Mouse (Mus musculus) megakaryocyte, embryonic 14.5 days (primary cell): ENCODE results near the gene Mmp20.

Experiments
- FLI1 ChIP-seq: IDR thresholded peaks from 2 replicates; pipeline ENCODE4 v1.6.1; 2012; ENCODE audit warnings: low read length, inconsistent platforms, mixed read lengths
- GATA1 ChIP-seq: IDR thresholded peaks from 3 replicates; pipeline ENCODE4 v1.6.1; 2012; ENCODE audit warnings: mixed read lengths, low read length, inconsistent platforms, borderline replicate concordance

DNA sequence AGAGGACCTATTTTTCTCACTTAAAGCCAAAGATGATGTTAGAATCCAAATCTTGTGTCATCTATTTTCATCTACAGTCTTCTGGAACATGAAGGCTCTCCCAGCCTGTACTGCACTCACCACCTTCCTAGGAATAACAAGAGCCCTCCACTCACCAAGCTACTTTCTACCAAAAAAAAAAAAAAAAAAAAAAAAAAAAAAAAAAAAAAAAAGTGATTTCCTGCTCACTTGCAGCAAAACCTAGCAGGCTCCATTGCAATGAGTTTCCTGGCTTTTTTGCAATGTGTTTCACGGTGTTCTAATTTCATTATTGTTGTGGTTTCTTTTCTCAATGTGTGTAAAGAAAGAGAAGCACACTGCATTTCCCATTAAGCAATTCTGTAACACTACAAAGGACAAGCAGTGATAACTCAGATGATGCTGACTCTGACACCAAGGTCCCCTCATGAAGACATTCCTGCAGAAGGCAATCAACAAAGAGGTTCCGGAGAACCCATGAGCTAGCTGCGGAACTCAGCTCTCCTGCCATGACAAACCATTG is 34.7 kb upstream of the Mmp20 start:
- no peak for TF ChIP-seq GATA1
- TF ChIP-seq FLI1 = no peak
